8 mouse cellular contexts compared by ENCODE assay signal in genomic region chr9:59565600-59565999, GRCm38 (mm10). TPM values are rescaled to one million over a fixed set of nuclear protein-coding genes. Genes with fewer than 3 reads are reported as not detected.
DNase-seq lines count a peak whose midpoint lies in the region; TF ChIP-seq lines count a peak whose summit lies in the region.

No protein-coding gene starts in this region.

- no peak overlapping the region for H3K4me3 ChIP-seq in C2C12 (ENCODE audit: insufficient read depth, poor library complexity, severe bottlenecking)

- H3K27me3 ChIP-seq in C2C12 (ENCODE audit: control insufficient read depth, insufficient read depth, insufficient read length): no peaks in the 10 kb centered on the region

- H3ac ChIP-seq in C2C12 (ENCODE audit: control insufficient read depth, insufficient read length, low read depth): no peak overlapping the region

- H3K79me3 ChIP-seq in C2C12 (ENCODE audit: low read depth): no peaks in the 10 kb centered on the region

- peaks cover 17% of the 10 kb centered on the region for H3K36me3 ChIP-seq in C2C12 (ENCODE audit: control insufficient read depth, insufficient read depth)

- TF ChIP-seq CTCF in C2C12 (IDR thresholded peaks at IDR 0.05; ENCODE audit: control insufficient read depth, insufficient read depth, insufficient read length): peak; percentile 82

- peak; percentile 83 for DNase-seq in MN1 (ENCODE audit: low spot score)
- DNase-seq in cerebellum, adult 9-11 months: peak; percentile 45
- peak; percentile 59 to 74 for DNase-seq in gastrocnemius, postnatal 4 days (ENCODE audit: low spot score in 2 of 2)
- DNase-seq in kidney, postnatal 36 days: peak; percentile 71 to 92
- DNase-seq in lung, postnatal 10 days: peak; percentile 86
- DNase-seq in right cerebral cortex, postnatal 25 days: peak; percentile 49
- DNase-seq in yolk sac, embryonic 10.5 days (ENCODE audit: low spot score): peak; percentile 64

- H3K79me2 ChIP-seq in C2C12 (ENCODE audit: control insufficient read depth, insufficient read depth): no peaks in the 10 kb centered on the region

TF ChIP-seq in C2C12, 6 proteins besides CTCF, POLR2A, EP300 and RAD21:
- TF ChIP-seq MYOG (IDR thresholded peaks at IDR 0.05; ENCODE audit: control insufficient read depth, extremely low read depth, insufficient read length) (no peak), USF1 (IDR thresholded peaks at IDR 0.05; ENCODE audit: low read depth) (no peak), MAX (IDR thresholded peaks at IDR 0.05) (no peak), FOSL1 (IDR thresholded peaks at IDR 0.05; ENCODE audit: insufficient read depth, low read length, poor library complexity, severe bottlenecking) (no peak), MYOD1 (IDR thresholded peaks at IDR 0.05; ENCODE audit: control insufficient read depth, insufficient read length, low read depth) (no peak), CEBPB (IDR thresholded peaks at IDR 0.05; ENCODE audit: low read depth) (no peak)

RNA-seq across cellular contexts. Expression of gene Celf6, which starts 12.1 kb away (rescaled TPM):
- polyA plus RNA-seq in C2C12 (2012; fragmentation: generic; extraction: Trizol): 0.13 TPM
- total RNA-seq in gastrocnemius, postnatal 4 days (2021): under 1 TPM in 1 of 2 experiments, not detected in 1; 0.15 TPM

RNA-seq across cellular contexts. Expression of gene Tmem202, which starts 26.0 kb away (rescaled TPM):
- 0.35 TPM for polyA plus RNA-seq in C2C12 (2012; fragmentation: generic; extraction: Trizol)
- total RNA-seq in gastrocnemius, postnatal 4 days (2021): under 1 TPM; 0.42 to 0.65 TPM

RNA-seq across cellular contexts. Expression of gene Hexa, which starts 26.3 kb away (rescaled TPM):
- 83.6 TPM for polyA plus RNA-seq in C2C12 (2012; fragmentation: generic; extraction: Trizol)
- total RNA-seq in gastrocnemius, postnatal 4 days (2021): 10 to 100 TPM; 30.0 to 35.1 TPM

RNA-seq across cellular contexts. Expression of gene Parp6, which starts 51.5 kb away (rescaled TPM):
- polyA plus RNA-seq in C2C12 (2012; fragmentation: generic; extraction: Trizol): 6.0 TPM
- total RNA-seq in gastrocnemius, postnatal 4 days (2021): 10 to 100 TPM; 22.2 to 24.0 TPM
